Mouse (Mus musculus) T-cell, adult 2 months (primary cell): ENCODE data around the gene Papln.

Source experiments
- DNase-seq: peaks from one replicate; pipeline ENCODE4 v3.0.0; 2022; ENCODE audit warnings: low spot score

Gene Papln

DNA sequence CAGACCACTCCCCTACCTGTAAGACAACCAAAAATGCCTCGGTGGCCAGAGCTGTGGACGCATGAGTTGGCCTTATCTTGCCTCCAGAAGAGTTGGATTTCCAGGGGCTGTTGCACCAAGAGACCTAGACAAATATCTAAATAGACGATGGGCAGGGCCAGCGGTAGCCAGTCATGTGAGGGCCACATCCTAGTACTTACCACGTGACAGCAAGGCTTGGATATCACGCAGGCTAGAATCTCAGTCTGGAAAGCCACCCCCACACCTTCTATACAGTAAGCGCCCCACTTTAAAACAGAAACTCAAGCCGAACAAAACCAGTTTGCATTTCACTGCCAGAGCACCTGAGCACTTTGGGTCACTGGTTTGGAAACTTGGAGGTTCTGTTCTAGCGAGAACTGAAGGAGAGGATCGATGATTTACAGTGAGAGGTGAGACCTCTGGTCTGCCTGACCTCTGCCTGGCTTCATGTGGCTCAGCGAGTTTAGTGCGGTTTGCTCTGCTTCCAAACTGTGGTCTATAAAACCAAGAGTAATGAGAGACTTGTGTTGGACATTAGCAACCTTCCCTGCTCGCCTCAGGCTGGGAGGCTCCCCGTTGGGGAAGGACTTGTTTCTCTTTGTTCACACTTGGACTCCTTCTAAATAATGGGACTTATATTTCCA is 4.9 kb downstream of the Papln start:
- no peak for DNase-seq

DNA sequence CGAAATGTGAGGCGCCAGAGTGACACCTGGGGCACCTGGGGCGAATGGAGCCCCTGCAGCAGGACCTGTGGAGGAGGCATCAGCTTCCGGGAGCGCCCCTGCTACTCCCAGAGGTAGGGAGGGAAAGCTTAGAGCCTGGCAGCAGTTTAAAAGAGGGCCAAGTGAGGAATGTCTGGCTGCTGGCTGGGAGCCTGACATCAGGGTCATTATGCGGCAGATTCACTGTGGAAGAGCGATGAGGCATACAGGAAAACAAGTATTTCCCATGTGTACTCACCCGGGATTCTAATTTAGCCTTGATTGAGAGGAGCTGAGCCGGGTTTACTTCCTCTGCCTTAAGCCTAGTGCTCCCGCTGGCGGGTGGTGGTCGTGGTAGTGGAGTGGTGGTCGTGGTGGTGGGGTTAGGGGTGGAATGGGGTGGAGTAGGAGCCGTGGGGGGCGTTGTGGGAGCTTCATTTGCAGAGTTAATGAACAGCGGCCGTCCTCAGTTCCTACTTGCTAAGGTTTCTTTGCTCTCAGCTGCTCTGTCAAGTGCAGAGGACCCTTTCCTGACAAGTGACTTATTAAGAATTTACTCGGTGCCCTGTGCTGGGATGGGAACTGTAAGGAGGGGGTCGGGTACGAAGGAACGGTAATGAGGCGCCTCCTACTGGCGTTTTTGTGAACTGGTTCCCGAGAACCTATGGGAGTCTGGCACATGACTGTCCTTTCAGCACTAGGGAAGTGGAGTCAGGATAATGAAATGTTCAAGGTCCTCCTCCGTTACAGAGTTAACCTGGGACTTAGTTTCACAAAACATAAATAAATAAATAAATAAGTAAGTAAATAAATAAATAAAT is 7.2 kb downstream of the Papln start:
- peak; percentile 18 for DNase-seq

- DNase-seq: no peak
These were observed 12.2 kb downstream of the Papln start for GRCm38 (mm10) chr12:83775621-83776020.

GRCm38 (mm10) chr12:83776766-83777165 is 13.3 kb downstream of the Papln start:
- DNase-seq: no peak

DNA sequence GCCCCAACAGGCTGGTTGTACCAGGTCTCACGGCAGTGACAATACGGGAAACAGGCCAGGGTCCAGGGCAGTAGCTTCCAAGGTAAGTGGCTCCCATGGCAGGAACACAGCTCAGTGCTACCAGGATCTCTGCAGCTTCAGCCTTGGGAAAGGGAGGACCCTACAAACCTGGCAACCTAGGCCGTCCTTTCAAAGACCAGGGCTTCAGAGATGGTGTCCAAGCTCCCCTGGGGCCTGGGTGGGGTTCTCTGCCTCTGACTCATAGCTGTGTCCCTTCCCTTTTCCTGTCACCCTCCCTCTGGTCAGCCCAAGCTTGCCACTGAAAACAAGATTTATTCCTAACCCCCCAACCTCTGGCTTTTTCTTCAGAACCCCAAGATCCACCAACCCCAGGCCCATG is 16.7 kb downstream of the Papln start:
- DNase-seq: no peak

- DNase-seq: no peak
These were observed 17.8 kb downstream of the Papln start for GRCm38 (mm10) chr12:83781204-83781603.

DNA sequence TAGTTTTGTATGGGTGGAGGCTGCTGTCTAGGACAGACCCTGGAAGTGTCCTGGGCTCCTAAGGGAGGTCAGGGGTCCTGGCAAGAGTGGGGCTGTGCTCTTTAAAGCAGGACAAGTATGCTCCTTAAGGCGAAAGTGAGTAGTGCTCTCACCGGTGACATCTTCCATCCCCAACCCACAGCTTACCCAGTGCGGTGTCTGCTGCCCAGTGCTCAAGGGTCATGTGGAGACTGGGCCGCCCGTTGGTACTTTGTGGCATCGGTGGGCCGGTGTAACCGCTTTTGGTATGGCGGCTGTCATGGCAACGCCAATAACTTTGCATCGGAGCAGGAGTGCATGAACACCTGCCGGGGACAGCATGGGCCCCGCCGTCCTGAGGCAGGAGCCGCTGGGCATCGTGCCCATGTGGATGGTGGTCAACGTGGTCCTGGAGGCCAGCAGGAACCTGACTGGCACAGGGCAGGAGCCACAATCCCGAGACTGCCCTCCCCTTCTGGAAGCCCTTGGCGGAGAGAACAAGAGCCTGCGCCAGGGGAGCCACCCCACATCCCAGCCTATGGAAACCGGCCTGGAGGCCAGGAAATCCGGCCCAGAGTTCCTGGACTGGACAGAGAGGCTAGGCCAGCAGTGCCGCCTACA is 18.3 kb downstream of the Papln start:
- DNase-seq: no peak

- no peak for DNase-seq
These were observed 19.2 kb downstream of the Papln start for GRCm38 (mm10) chr12:83782669-83783068.

- DNase-seq: no peak
These were observed 21.9 kb downstream of the Papln start for GRCm38 (mm10) chr12:83785305-83785704.

- DNase-seq: no peak
These were observed 25.8 kb downstream of the Papln start for GRCm38 (mm10) chr12:83789051-83789780.

DNA sequence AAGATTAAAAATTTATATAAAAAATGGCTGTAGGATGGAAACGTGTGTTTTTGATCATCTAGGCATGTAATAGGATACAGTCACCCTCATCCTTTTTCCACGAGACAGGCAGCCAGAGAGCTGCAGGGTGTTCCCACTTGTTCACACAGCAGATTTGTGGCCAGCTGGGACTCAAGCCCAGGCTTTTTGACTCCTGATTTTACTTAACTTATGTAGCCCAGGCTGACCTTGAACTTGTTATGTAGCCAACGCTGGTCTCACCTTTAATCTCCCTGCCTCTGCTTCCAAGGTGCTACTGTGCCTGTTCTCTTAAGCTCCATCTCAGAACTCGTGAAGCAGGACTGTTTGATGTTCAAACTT is 26.3 kb downstream of the Papln start:
- no peak for DNase-seq

GRCm38 (mm10) chr12:83790749-83791148 is 27.3 kb downstream of the Papln start:
- DNase-seq: no peak

GRCm38 (mm10) chr12:83791737-83792136 is 28.3 kb downstream of the Papln start:
- no peak for DNase-seq

DNA sequence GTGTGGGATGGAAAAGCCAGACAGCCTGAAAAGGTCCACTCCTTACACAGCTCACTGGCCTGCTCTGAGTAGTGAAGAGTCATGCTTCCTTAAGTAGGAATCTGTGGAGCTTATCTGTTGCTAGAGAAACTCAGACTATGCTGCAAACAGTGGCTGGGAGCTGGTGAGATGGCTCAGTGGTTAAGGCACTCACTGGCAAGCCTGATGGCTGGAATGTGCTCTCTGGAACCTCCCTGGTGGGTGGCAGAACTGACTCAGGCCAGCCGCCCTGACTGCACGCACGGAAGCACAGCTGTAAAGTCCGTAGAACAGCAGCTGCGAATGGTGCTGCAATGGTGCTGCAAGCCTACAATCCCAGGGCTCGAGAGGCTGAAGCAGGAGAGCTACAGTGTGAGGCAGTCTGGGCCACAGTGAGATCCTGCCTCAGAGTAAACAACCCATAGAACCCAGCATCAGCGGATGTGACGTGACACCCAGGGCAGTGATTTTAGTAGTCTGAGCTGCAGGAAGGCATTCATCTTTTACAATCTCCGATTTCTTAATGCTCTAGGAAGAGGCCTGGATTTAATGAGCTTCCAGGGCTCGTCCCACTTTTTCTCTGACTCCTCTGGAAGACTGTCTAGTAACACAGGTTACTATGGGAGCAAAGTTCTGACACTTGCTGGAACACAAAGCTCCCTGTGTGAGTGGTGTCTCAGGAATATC is 29.4 kb downstream of the Papln start:
- no peak for DNase-seq

DNA sequence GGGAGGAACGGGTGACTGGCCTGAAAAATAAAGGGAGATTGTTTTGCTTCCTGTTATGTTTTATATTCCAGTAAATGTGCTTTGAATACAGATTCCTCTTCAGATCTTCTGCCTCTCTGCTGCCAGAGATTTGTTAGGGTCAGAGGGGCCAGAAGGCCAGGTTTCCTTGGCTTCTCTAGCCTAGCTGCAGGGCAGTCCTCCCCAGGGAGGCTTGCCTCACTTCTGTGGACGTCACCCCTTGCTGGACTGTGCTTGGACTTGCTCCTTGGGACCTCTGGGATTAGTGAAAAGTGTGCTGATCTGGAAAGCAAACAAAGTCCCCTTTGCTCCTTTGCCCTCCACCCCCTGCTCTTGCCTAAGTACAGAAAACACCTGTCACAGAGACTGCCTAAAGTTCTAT is 31.6 kb downstream of the Papln start:
- no peak for DNase-seq

DNA sequence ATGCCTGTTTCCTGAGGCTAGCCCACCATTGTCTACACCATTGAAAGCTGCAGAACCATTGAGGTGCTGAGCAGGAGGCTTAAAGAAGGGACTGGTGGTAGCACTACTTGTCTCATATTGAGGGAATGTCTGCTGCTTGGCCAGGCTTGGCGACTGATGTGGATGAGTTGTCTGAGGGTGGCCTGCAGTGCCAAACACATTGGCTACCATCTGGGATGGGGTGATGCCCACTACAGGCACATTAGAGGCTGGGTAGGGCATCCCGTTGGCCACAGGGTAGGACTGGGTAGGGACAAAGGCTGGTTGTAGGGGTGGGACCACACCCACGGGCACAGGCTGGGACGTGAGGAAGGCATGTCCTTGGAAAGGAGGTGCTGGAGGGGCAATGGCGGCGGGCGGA is 32.2 kb downstream of the Papln start:
- DNase-seq: no peak

- no peak for DNase-seq
These were observed 34.9 kb downstream of the Papln start for GRCm38 (mm10) chr12:83798313-83798712.

- DNase-seq: no peak
These were observed 37.5 kb downstream of the Papln start for GRCm38 (mm10) chr12:83800943-83801342.

DNA sequence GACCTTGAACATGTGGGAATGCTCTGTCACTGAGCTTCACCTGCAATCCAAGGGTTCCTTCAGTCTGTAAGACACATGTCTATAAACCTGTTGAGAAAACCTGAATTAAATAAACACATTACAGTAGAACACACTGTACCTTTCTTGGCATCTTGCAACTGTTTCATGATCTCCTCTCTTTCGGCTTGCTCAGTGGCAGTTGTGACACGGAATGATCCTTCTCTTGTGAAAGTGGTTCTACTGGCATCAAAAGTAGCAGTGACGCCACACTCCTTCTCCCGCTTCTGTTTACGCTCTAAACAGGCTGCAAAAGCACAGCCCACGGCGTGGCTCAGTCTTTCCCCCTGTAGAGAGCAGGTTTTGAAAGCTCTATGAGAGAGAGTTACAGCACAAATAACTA is 40.2 kb downstream of the Papln start:
- no peak for DNase-seq

DNA sequence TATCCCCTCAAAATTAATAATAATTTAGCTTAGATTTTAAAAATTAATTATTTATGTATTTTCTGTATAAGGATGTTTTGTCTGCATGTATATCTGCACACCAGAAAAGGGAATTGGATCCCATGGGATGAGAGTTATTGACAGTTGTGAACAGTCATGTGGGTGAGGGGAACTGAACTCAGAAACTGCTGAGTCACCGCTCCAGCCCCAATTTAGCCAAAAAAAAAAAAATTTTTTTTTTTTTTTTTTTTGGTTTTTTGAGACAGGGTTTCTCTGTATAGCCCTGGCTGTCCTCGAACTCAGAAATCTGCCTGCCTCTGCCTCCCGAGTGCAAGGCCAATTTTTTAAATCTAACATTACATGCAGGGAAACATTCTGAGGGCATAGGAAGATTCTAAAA is 48.5 kb downstream of the Papln start:
- no peak for DNase-seq

- no peak for DNase-seq
These were observed 53.2 kb downstream of the Papln start for GRCm38 (mm10) chr12:83816616-83817015.

DNA sequence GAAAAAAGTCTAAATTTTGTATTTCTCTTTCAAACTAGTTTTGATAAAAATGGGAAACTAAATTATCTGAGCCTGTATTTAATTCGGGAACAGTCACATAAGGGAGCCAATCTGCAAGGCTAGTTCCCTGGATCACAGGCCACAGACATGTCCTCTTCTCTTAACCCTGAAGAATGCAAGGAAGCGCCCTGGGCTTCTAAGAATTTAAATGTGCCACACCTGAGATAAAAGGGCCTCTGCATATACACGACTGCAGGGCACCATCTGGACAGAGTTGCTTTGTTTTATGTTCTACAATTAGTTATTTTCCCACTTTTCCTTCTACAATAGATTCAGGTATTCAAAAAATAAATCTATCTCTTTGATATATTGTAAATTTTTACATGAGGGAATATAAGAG is 67.0 kb downstream of the Papln start:
- no peak for DNase-seq
